Mouse (Mus musculus): ENCODE data around the gene Zfp689.
"Not testable (repeated sequence)": the region's sequence is repeated elsewhere in the genome, so short reads cannot be mapped to it uniquely, and the experiment has no call there.

Zfp689 gene

DNA sequence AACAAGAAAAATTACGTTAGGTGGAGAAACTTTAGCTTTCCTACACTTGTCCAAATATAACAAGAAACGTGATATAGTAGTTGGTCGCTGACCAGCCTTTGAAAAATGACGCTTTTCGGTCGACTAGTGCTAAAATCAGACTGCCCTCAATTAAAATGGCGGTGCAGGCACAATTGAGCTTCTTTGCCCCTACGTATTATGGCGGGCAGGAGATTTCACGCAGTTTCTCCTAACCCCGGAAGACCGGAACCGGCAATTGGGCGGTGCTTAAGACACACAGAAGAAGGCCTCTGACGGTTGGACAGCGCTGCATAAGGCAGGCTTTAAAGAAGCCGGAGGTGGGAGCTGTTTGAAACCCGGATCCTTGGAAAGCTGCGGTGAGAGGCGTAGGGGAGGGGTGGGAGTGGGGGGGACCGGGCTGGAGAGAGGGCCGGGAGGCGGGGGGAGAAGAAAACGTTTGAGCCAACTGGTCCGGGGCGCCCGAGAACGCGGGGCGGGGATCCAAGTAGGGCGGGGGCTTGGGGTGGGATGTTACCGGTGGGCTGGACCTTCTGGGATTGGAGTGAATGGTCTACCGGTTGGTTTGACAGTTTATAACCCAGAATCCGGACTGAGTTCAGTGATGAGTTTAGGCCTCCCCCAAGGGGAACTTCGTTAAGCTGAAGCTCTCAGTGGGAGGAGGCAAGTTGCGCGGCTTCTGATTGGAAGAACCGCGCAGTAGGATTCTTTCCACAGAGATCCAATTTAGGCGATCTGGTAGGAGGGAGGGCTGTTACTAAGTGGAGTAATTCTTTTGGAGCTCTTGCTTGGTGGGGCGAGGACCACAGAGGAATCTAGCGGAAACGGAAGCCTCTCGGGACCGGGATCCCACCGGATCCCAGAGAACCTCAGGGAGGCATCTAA lies 22.0 kb upstream of the Zfp689 start:
- peak; percentile 87 for DNase-seq (ENCODE audit: low read depth, low spot score)

GRCm38 (mm10) chr7:127470011-127470715 lies 21.2 kb upstream of the Zfp689 start:
- no peak for DNase-seq (ENCODE audit: low read depth, low spot score)

DNA sequence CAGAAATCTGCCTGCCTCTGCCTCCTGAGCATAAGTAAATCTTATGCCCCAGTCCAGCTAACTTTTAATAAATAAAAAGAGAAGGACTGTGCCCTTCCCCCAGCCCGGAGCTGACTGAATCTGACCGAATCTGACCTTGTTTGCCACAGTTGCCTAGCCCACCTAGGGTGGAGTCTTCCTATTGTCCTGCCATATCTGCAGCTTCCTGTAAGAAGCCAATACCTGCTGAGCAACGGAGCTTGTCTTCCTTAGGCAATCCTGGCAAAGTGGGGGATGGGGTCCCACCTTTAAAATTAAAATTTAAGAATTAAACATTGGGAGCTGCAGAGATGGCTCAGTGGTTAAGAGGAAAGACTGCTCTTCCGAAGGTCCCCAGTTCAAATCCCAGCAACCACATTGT lies 17.6 kb upstream of the Zfp689 start:
- no peak for DNase-seq (ENCODE audit: low read depth, low spot score)

DNA sequence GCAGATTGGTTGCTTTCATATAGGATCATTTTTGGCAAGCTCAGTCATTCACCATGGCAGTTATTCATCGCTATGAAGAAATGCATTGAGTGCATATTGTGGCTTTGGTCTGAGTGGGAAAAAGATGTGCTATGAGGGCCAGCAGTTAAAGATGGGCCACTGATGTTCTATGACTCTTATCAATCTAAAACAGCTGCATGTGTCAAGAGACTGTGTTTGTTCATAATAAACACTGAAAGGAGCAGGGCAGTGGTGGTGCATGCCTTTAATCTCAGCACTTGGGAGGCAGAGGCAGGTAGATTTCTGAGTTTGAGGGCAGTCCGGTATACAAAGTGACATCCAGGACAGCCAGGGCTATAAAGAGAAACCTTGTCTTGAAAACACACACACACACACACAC lies 16.7 kb upstream of the Zfp689 start:
- DNase-seq (ENCODE audit: low read depth, low spot score), result not testable (repeated sequence)

DNA sequence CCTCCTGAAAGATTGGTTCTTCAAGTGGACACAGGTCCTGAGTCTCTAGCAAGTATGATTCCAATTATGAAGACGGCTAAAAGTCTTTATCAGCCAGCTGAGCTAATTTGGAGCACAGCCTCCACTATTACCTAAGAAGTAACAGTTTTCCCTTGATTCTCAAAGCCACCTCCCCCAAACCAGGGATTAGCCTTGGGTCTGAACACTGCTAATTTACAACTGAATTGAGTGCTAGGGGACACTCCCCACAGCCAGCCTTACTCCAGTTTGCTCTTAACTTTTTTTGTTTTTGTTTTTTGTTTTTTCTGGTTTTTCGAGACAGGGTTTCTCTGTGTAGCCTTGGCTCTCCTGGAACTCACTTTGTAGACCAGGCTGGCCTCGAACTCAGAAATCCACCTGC lies 16.2 kb upstream of the Zfp689 start:
- no peak for DNase-seq (ENCODE audit: low read depth, low spot score)

DNA sequence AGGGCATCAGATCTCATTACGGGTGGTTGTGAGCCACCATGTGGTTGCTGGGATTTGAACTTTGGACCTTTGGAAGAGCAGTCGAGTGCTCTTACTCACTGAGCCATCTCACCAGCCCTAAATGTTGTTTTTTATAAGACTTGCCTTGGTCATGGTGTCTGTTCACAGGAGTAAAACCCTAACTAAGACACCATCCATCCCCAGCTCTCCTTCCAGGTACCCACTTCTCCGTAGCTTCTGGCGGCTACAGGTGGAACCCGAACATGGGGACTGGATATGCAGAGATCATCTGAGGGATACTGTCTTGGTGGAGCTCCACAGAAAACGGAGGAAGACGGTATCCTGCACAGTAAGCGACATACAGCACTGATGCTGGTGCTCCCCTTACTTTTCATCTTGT lies 10.4 kb upstream of the Zfp689 start, which contains the start of gene Prr14:
Gene Prr14 (plus strand): TSS at position 301 of the 400 bp plus-strand sequence.
- not testable (repeated sequence) for DNase-seq (ENCODE audit: low read depth, low spot score)

GRCm38 (mm10) chr7:127458371-127459122 lies 9.6 kb upstream of the Zfp689 start:
- not testable (repeated sequence) for DNase-seq (ENCODE audit: low read depth, low spot score)

DNA sequence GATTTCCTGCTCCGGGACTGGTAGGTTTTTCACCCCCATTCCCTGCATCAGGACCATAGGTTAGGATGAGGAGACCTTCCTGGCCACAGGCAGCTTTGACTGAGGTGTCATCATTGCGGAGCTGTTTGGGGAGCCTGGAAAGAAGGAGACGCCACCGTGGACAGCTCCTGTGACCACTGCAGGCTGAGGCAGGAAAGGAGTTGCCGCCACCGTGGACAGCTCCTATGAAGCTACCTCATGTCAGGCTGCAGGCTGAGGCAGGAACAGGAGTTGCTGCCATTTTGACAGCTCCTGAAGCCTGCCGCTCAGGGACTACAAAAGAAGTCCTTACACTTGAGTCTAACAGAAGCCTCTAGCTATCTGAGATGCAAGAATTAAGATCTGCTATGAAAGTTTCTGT lies 5.9 kb upstream of the Zfp689 start:
- DNase-seq (ENCODE audit: low read depth, low spot score), result no peak

DNA sequence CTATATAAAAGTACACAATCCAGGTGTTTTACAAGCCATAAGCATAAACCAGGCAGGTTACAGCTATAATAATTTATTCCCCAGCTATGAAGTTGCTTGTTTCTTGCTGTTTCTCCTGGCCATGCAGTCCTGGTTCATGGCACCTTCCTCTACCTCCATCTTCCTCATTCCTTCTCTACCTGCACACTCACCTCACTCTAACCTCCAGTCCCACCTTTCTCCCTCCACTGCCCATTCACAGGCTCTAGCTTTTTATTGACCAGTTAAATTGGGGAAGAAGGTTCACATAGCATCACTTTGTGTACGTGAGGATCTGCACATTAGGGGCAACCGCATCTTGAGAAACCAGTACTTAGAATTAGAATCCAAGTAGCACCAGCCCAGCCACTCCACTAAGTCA lies 4.1 kb upstream of the Zfp689 start:
- DNase-seq (ENCODE audit: low read depth, low spot score), result no peak

DNA sequence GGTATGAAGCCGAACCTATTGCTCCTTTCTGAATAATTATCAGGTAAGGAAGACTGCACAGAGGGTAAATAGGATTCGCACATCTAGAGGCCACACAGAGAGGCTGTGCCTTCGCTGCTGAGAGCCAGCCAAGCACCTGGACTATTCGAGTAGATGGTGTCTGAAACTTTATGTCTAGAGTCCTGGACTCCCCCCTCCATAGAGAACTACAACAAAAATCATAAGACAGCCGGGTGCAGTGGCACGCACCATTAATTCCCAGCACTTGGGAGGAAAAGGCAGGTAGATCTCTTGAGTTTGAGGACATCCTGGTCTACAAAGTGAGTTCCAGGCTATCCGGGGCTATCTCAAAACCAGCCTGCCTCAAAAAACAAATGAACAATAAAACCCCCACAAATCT lies 1.0 kb upstream of the Zfp689 start:
- DNase-seq (ENCODE audit: low read depth, low spot score), result no peak

GRCm38 (mm10) chr7:127443976-127444375 lies 5.0 kb downstream of the Zfp689 start:
- DNase-seq (ENCODE audit: low read depth, low spot score), result no peak

DNA sequence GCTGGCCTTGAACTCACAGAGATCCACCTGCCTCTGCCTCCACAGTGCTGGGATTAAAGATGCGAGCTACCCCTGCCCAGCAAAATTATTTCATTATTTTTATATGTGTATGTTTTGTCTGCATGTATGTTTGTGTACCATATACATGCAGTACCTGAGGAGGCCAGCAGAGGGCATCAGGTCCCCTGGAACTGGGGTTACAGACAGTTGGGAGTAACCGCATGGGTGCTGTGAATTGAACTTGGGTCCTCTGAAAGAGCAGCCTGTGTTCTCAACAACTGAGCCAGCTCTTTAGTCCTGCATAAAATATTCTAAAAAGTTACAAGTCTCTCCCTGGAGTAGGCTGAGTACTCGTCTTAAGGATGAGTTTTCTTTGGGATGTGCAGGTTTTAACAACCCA lies 11.2 kb downstream of the Zfp689 start:
- no peak for DNase-seq (ENCODE audit: low read depth, low spot score)

DNA sequence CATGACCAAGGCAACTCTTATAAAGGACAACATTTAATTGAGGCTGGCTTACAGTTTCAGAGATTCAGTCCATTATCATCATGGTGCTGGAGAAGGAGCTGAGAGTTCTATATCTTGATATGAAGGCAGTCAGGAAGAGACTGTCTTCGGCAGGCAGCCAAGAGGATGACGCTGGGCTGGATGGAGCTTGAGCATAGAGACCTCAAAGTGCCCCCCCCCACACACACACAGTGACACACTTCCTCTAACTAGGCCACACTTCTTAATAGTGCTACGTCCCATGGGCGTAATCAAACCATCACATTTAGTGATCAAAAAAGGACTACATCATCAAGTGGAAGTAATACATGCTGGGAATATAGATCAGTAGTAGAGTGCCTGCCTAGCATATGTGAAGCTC lies 13.8 kb downstream of the Zfp689 start:
- no peak for DNase-seq (ENCODE audit: low read depth, low spot score)

- DNase-seq (ENCODE audit: low read depth, low spot score), result no peak
These were observed 22.6 kb downstream of the Zfp689 start for GRCm38 (mm10) chr7:127426354-127426753.

DNA sequence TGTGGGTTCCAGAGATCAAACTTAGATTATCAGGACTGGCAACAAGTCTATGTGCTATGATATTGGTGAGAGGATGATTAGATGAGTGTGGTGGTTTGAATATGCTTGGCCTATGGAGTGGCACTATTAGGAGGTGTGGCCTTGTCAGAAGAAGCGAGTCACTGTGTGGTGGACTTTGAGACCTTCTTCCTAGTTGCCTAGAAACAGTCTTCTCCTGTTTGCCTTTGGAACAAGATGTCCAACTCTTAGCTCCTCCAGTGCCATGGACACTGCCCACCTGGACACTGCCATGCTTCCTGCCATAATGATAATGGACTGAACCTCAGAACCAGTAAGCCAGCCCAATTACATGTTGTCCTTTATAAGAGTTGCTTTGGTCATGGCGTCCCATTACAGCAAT lies 23.0 kb downstream of the Zfp689 start:
- no peak for DNase-seq (ENCODE audit: low read depth, low spot score)

DNA sequence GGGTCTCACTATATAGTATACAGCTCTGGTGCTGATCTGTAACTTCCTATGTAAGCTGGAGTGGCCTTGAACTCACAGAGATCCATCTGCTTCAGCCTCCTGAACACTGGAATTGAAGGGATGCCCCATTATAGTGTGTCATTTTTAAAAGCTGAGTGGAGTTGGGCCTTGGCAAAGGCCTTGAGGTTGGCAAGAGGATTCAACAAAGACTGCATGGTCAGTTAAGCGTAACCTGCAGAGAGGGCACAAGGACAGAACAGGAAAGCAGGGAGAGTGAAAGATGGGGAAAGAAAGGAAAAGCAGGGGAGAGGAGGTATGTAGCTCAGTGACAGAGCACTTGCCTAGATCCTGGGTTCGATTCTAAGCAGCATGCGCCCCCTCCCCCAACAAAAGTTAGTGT lies 23.7 kb downstream of the Zfp689 start:
- no peak for DNase-seq (ENCODE audit: low read depth, low spot score)

DNA sequence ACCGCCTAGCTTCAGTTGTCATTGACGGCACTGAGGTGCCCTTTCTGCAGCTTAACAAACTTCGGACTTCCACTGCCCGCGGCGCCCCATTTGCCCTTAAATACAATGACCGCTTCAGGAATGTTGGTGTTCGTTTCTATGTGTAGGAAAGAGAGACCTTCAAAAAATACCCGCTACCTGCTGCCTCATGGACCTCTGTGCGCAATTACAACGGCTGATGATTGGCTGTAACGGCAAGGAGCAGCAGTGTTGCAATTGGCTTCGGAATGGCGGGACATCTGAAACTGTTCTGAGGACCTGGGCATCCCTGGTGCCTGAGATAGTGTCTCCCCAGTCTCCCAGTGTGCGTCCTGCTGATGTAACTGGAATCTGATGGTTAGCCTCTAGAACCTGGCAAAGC lies 26.7 kb downstream of the Zfp689 start:
- DNase-seq (ENCODE audit: low read depth, low spot score), result peak; percentile 28

- peak; percentile 81 for DNase-seq (ENCODE audit: low read depth, low spot score)
These were observed 27.4 kb downstream of the Zfp689 start, which contains the start of gene Zfp688 for GRCm38 (mm10) chr7:127421388-127422191. TSS of gene Zfp688 (minus strand) at chr7:127422068.

DNA sequence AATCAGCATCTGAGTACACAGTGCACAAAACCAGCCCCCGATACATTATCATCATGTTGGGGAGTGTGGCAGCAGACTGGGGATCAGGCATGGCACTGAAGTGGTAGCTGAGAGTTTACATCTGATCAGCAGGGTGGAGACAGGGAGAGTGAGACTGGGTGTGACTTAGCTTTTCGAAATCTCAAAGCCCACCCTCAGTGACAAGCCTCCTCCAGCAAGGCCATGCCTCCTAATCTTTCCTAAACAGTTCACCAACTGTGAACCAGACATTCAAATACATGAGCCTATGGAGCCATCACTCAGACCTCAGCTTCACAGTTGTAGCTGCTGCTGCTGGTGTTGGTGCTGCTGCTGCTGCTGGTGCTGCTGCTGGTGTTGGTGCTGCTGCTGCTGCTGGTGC lies 37.5 kb downstream of the Zfp689 start:
- DNase-seq (ENCODE audit: low read depth, low spot score), result no peak

DNA sequence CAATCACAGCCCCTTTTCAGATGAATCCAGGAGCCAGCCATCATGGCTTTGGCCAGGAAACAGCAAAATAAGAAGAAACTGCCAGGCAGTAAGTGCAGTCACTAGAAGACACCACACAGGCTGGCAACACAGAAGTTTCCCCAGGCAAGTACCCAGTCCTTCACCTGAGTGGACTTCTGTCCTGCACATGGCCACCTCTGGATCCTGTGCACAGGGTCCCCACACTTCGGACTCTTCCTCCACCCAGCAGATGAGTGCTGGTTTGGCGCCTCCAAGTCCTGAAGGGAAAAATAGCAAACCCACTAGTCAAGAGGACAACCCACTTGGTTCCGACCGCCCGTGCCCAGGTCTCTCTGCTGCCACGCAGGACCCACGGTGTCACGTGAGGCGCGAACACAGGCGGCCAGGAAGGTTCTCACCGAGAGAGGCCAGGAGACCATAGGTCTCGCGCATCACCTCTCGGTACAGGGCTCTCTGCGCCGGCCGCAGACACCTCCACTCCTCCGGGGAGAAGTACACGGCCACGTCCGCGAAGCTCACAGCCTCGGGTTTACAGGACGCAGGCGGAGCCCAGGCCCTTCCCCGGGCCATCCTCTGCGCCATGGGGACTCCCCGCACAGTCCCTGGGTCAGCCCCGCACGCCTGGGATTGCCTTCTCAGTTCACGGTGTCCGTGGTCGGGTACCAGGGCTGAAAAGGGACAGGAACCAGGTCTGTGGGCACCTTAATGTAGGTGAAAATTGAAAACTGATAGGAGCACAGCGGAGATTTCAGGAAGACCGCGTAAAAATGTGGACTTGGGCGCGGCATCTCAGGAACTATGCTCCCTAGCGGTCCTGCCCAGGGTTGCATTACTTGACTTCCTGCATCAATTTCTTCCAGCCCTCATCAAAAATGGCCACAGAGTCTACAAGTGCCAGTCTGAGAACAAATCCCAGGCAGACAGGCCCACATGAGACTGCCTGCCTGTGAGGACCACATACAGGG lies 42.7 kb downstream of the Zfp689 start, which contains the start of gene Zfp764:
Gene Zfp764 (minus strand): TSS at position 821 of the 986 bp plus-strand sequence.
- DNase-seq (ENCODE audit: low read depth, low spot score), result not testable (repeated sequence)
